Mouse (Mus musculus) embryonic facial prominence, embryonic 12.5 days (tissue): Measurements from ENCODE around the gene Pdik1l. TPM values are rescaled to one million over a fixed set of nuclear protein-coding genes. Genes with fewer than 3 reads are reported as not detected.

Source experiments
- ATAC-seq: fragments of 200-750 bp; cut with Nextera tagmentation; 2 replicates; pipeline ENCODE4 v1.8.0; 2017; ENCODE audit not compliant: insufficient number of reproducible peaks, insufficient read depth, low FRiP score, low TSS enrichment
- H3K27ac ChIP-seq: fragments of 300-500 bp; sonication (generic); 2 replicates; pipeline ENCODE4 v1.5.1; 2016; ENCODE audit warnings: mild to moderate bottlenecking
- H3K27me3 ChIP-seq: fragments of 300-500 bp; sonication (generic); 2 replicates; pipeline ENCODE4 v1.6.1; 2016; ENCODE audit warnings: mild to moderate bottlenecking, moderate library complexity
- H3K36me3 ChIP-seq: fragments of 300-500 bp; sonication (generic); 2 replicates; pipeline ENCODE4 v1.6.1; 2016; ENCODE audit warnings: mild to moderate bottlenecking
- H3K4me1 ChIP-seq: fragments of 300-500 bp; sonication (generic); 2 replicates; pipeline ENCODE4 v1.6.1; 2016
- H3K4me2 ChIP-seq: fragments of 300-500 bp; sonication (generic); replicated peaks from 2 replicates; pipeline ENCODE4 v1.6.1; 2016; ENCODE audit warnings: mild to moderate bottlenecking, moderate library complexity
- H3K4me3 ChIP-seq: fragments of 300-500 bp; sonication (generic); 2 replicates; pipeline ENCODE4 v1.5.1; 2016; ENCODE audit warnings: mild to moderate bottlenecking
- H3K9ac ChIP-seq: fragments of 300-500 bp; sonication (generic); 2 replicates; pipeline ENCODE4 v1.6.1; 2016; ENCODE audit warnings: mild to moderate bottlenecking, moderate library complexity
- H3K9me3 ChIP-seq: fragments of 300-500 bp; sonication (generic); 2 replicates; pipeline ENCODE4 v1.6.1; 2016; ENCODE audit warnings: mild to moderate bottlenecking, moderate library complexity
- WGBS: fragments of 180-500 bp; shearing (Covaris S2); methylation state at CpG from one replicate; pipeline ENCODE4 v1.1.7; 2016; 5-methylcytosine and 5-hydroxymethylcytosine counted together
- polyA plus RNA-seq: library from polyadenylated mRNA; unstranded; fragments of >200 nt; fragmentation: Nextera tagmentation; extraction: Ambion mirVana; gene quantifications from 2 replicates; pipeline ENCODE4 v1.2.1, GENCODE M21; 2016

Gene Pdik1l
- polyA plus RNA-seq, 1 experiment from 2014 or later, result 24.8 TPM

DNA sequence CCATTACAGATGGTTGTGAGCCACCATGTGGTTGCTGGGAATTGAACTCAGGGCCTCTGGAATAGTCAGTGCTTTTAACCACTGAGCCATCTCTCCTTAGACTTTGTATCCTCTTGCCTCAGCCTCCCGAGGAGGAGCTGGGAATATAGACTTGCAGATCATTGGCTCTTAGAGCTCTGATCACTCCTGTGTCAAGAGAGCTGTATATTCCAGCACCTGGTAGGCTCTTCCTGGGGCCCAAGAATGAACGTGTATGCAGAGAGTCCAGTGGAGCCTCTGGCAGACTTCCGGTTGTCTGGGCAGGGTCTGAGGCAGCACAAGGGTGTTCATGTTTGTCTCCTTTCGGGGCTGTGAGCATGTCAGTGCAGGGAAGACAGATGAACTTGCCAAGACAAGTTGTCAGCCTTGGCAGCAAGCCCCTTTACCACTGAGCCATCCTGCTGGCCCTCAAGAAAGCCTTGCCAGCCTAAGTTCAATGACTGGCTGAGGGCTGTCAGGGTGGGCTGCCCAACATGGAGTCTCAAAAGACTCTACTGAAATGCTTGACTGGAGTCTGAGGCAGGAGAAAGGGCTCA is 26.5 kb upstream of the Pdik1l start:
- Histone ChIP-seq H3K4me1 (peaks cover 10% of the 10 kb centered on the region; the same call in 1 of the 2 replicates), H3K4me3 (no peak overlapping the region), H3K27ac (no peak overlapping the region), H3K36me3 (no peaks in the 10 kb centered on the region), H3K9ac (no peak overlapping the region), H3K9me3 (no peaks in the 10 kb centered on the region), H3K4me2 (no peak overlapping the region), H3K27me3 (no peaks in the 10 kb centered on the region)
- WGBS, result 78% methylated on average over 4 of the region's 4 CpGs
- no peak for ATAC-seq

DNA sequence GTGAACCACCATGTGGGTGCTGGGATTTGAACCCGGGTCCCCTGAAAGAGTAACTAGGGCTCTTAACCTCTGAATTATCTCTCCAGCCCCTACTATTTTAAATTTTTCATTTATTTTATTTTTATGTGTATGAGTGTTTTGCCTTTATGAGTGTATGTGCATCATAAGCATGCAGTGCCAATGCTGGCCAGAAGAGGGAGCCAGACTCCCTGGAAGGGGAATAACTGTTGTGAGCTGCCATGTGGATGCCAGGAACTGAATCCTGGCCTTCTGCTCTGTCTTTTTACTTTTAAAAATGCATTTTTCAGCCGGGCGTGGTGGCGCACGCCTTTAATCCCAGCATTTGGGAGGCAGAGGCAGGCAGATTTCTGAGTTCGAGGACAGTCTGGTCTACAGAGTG is 25.2 kb upstream of the Pdik1l start:
- H3K4me1 ChIP-seq, result peaks cover 10% of the 10 kb centered on the region; the same call in 1 of the 2 replicates
- H3K27me3 ChIP-seq, result no peaks in the 10 kb centered on the region
- H3K27ac ChIP-seq, result no peak overlapping the region
- no peak overlapping the region for H3K9ac ChIP-seq
- H3K4me2 ChIP-seq, result no peak overlapping the region
- no peaks in the 10 kb centered on the region for H3K36me3 ChIP-seq
- no peak overlapping the region for H3K4me3 ChIP-seq
- no peak for ATAC-seq
- 95% methylated on average over 6 of the region's 6 CpGs for WGBS
- no peaks in the 10 kb centered on the region for H3K9me3 ChIP-seq

DNA sequence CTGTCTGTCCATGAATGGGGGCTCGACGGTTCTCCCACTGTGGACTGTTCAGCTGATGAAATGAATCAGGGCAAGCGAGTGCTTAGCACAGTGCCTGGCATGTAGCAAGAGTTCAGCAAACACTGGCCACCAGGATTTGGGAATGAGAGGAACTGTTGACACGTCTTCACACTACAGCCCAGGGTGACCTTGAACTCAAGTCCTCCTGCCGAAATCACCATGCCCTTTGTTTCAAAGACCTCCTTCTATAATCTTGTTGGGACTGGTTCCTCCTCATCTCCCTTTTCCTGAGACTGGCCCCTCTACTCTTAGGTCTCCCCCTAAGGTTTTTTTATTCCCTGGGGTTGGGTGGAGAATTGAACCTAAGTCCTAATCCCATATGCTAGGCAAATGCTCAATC is 24.6 kb upstream of the Pdik1l start:
- Histone ChIP-seq H3K27ac (no peak overlapping the region), H3K4me2 (no peak overlapping the region), H3K4me3 (no peak overlapping the region), H3K4me1 (peaks cover 14% of the 10 kb centered on the region), H3K27me3 (no peaks in the 10 kb centered on the region), H3K36me3 (no peaks in the 10 kb centered on the region), H3K9ac (no peak overlapping the region), H3K9me3 (no peaks in the 10 kb centered on the region)
- ATAC-seq, result no peak
- WGBS, result 90% methylated on average over 5 of the region's 5 CpGs

DNA sequence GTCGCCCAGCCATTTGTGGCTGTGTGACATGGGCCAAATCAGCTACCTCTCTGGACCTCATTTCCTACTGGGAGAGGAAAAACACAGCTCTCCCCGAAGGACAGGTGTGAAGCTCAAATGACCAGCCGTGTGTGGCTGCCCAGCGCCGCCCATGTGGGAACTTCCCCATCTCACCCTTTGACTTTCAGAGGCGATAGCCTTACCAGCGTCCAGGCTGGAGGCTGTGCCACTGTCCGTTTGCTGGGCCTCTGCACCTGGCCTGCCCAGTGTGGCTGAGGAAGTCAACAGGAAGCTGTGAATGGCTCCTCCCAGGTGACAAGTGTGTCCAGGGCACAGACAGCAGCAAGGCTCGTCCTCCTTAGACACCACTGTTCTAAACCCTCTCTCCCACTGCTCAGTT is 24.1 kb upstream of the Pdik1l start:
- 84% methylated on average over 9 of the region's 9 CpGs for WGBS
- no peak overlapping the region for H3K4me3 ChIP-seq

DNA sequence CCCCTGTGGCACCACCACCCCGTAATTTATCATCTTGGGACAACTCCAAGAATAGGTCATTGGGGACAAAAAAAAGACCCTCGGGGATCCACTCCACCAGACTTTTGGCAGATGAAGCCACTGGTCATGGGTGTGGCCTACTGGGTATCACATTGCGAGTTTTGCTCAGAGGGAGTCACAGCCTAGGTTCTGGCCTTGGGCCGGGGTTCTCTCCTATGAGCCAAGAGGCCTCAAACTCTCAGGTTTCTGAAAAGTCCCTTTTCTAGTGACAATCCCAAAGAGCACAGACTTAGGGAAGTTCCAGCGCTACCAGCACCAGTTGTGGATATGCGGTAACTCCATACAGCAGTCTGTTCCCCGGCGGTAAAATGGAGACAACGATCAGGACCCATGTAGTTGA is 23.0 kb upstream of the Pdik1l start:
- ATAC-seq, result no peak
- no peak overlapping the region for H3K4me3 ChIP-seq
- peaks cover 20% of the 10 kb centered on the region for H3K4me1 ChIP-seq
- WGBS, result 88% methylated on average over 9 of the region's 9 CpGs
- no peaks in the 10 kb centered on the region for H3K9me3 ChIP-seq
- H3K4me2 ChIP-seq, result no peak overlapping the region
- H3K9ac ChIP-seq, result no peak overlapping the region
- H3K27ac ChIP-seq, result no peak overlapping the region
- H3K27me3 ChIP-seq, result no peaks in the 10 kb centered on the region
- no peaks in the 10 kb centered on the region for H3K36me3 ChIP-seq

More for the DNA sequence above, 24.1 kb upstream of the Pdik1l start:
- Histone ChIP-seq H3K27me3 (no peaks in the 10 kb centered on the region), H3K36me3 (no peaks in the 10 kb centered on the region), H3K27ac (no peak overlapping the region), H3K4me1 (peaks cover 20% of the 10 kb centered on the region), H3K9ac (no peak overlapping the region), H3K9me3 (no peaks in the 10 kb centered on the region), H3K4me2 (no peak overlapping the region)
- no peak for ATAC-seq

DNA sequence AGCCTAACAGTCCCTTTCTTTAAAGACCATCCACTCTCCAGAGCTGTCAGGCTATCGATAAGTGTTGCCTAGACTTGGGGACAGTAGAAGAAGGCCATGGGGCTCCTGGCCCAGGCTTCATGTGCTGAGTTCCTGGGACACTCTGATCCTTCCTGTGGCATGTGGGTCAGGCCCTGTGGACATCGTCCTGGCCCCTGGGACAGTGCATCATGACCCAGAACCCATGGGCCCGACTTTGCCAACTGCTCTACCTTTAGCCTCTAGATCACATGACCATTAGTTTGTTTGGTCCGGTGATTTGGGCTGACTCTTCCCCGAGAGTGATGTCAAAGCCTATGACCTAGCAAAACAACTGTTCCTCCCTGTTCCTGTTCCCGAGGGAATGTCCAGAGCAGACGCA is 22.4 kb upstream of the Pdik1l start:
- 84% methylated on average over 7 of the region's 7 CpGs for WGBS
- no peak overlapping the region for H3K27ac ChIP-seq

DNA sequence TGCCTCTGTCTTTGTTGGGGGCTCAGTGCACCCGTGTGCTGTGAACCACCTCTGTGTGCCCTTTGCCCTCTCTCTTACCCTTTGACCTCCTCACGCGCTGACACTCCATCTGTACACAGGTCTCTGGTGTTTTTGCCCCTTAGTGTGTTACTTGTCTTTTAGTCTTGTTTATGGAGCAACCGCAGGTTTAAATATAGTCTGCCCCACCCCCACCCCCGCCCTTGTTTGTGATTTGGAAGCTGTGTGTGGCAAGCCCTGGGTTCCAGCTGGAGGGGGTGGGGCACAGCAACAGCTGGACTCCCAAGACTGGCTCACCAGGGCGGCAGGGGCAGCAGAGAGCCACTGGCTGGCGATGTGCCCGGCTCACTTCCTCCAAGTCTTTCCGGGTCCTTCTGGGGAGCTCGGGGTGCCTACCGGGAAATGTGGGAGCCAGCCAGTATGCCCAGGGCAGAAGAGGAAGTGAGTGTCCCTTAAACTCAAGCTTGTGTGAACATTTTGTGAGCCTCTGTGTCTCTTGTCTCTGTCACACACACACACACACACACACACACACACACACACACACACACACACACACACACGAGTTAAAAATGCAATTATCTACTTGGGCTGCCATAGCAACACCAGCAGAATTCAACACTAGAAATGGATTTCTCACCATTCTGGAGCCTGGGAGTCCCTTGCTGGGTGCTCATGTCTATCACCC is 19.8 kb upstream of the Pdik1l start:
- Histone ChIP-seq H3K4me1 (peaks cover 10% of the 10 kb centered on the region), H3K36me3 (no peaks in the 10 kb centered on the region), H3K4me3 (no peak overlapping the region), H3K9me3 (no peaks in the 10 kb centered on the region), H3K27me3 (no peaks in the 10 kb centered on the region), H3K27ac (no peak overlapping the region), H3K4me2 (peak overlapping the region; percentile 32), H3K9ac (no peak overlapping the region)
- no peak for ATAC-seq
- 18% methylated on average over 12 of the region's 12 CpGs for WGBS

More for the DNA sequence above, 22.4 kb upstream of the Pdik1l start:
- no peaks in the 10 kb centered on the region for H3K27me3 ChIP-seq
- no peak overlapping the region for H3K9ac ChIP-seq
- H3K4me1 ChIP-seq, result peaks cover 19% of the 10 kb centered on the region
- H3K9me3 ChIP-seq, result no peaks in the 10 kb centered on the region
- no peaks in the 10 kb centered on the region for H3K36me3 ChIP-seq
- H3K4me3 ChIP-seq, result no peak overlapping the region
- no peak for ATAC-seq
- H3K4me2 ChIP-seq, result no peak overlapping the region

DNA sequence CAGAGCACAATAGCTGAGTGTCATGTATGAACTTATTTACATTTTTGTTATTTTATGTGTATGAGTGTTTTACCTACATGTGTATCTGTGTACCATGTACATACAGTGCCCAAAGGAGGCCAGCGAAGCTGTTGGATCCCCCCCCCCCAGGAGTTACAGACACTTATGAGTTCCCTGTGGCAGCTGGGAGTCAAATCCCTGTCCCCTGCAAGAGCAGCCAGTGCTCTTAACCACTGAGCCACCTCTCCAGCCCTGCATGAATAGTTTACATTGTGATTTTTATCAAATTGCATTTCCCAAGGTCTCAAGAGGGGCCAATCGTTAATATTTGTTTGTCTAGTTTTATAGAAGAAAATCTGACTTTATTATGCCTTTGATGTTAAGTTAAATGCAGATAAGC is 19.3 kb upstream of the Pdik1l start:
- no peaks in the 10 kb centered on the region for H3K9me3 ChIP-seq
- H3K36me3 ChIP-seq, result no peaks in the 10 kb centered on the region
- 73% methylated on average over 2 of the region's 2 CpGs for WGBS
- peak overlapping the region; percentile 32; the same call in 1 of the 2 replicates for H3K4me2 ChIP-seq
- H3K9ac ChIP-seq, result no peak overlapping the region
- H3K4me3 ChIP-seq, result no peak overlapping the region
- no peaks in the 10 kb centered on the region for H3K27me3 ChIP-seq
- H3K4me1 ChIP-seq, result peaks cover 10% of the 10 kb centered on the region
- no peak overlapping the region for H3K27ac ChIP-seq
- ATAC-seq, result no peak

DNA sequence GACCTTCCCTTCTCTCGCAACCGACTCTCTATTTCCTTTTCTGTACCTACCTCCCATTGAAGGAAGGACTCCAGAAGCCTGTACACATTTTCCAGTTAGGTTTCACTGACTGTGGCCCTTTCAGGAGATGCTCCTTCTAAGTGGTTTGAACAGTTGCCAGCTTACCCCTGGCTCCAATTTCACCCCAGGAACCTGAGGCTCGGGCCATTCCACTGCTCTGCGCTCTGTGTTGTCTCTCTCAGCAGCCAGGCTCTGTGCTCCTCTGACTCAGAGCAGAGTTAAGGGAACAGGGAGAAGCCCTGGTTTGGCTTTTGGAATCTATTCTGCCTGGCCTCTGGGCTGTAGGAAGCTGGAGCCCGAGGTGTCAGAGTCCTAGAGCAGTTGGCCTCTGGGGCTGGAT is 14.4 kb upstream of the Pdik1l start:
- WGBS, result 73% methylated on average over 5 of the region's 5 CpGs
- no peaks in the 10 kb centered on the region for H3K36me3 ChIP-seq

DNA sequence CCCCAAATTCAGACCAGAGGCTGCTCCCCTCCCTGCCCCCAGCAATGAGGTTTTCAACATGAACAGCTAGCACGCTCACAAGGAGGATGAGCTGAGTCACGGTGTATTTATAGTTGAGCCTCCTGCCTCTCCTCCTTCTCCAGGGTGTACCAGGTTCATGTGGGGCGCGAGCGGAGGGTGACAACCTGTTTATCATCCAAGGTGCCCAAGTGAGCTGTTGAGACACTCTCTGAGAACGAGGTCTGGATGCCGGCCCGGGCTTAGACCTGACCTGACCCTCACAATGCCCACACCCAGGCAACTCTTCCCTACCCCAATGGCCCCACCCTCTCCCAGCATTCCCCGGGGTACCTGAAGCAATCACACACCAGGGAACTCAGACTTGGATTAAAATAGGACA is 12.6 kb upstream of the Pdik1l start:
- no peak for ATAC-seq
- no peak overlapping the region for H3K27ac ChIP-seq
- H3K4me2 ChIP-seq, result no peak overlapping the region
- no peaks in the 10 kb centered on the region for H3K36me3 ChIP-seq
- H3K4me3 ChIP-seq, result no peak overlapping the region
- no peaks in the 10 kb centered on the region for H3K27me3 ChIP-seq
- no peaks in the 10 kb centered on the region for H3K4me1 ChIP-seq
- no peaks in the 10 kb centered on the region for H3K9me3 ChIP-seq
- 81% methylated on average over 9 of the region's 9 CpGs for WGBS
- H3K9ac ChIP-seq, result no peak overlapping the region

More for the DNA sequence above, 14.4 kb upstream of the Pdik1l start:
- H3K4me2 ChIP-seq, result no peak overlapping the region
- H3K27ac ChIP-seq, result no peak overlapping the region
- H3K27me3 ChIP-seq, result no peaks in the 10 kb centered on the region
- no peak for ATAC-seq
- no peaks in the 10 kb centered on the region for H3K9me3 ChIP-seq
- no peak overlapping the region for H3K4me3 ChIP-seq
- no peak overlapping the region for H3K9ac ChIP-seq
- H3K4me1 ChIP-seq, result peaks cover 3% of the 10 kb centered on the region

DNA sequence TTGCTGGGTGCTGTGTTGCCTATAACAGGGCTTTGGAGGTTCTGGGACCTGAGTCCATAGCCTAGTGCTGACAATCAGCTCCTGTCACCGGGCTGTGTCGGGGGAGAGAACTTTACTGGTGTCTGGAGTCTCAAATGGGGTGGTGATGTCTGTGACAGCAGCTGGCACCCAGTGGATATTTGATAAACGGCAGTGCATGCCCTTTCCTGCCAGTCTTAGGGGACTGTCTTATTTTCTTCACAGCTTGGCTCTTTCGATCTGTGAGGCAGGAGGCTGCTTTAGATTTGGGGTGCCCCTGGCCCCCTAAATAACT is 11.8 kb upstream of the Pdik1l start:
- Histone ChIP-seq H3K27ac (no peak overlapping the region), H3K9ac (no peak overlapping the region), H3K27me3 (no peaks in the 10 kb centered on the region), H3K9me3 (no peaks in the 10 kb centered on the region), H3K4me2 (no peak overlapping the region), H3K4me1 (no peaks in the 10 kb centered on the region), H3K4me3 (no peak overlapping the region), H3K36me3 (no peaks in the 10 kb centered on the region)
- no peak for ATAC-seq
- WGBS, result 61% methylated on average over 4 of the region's 4 CpGs

DNA sequence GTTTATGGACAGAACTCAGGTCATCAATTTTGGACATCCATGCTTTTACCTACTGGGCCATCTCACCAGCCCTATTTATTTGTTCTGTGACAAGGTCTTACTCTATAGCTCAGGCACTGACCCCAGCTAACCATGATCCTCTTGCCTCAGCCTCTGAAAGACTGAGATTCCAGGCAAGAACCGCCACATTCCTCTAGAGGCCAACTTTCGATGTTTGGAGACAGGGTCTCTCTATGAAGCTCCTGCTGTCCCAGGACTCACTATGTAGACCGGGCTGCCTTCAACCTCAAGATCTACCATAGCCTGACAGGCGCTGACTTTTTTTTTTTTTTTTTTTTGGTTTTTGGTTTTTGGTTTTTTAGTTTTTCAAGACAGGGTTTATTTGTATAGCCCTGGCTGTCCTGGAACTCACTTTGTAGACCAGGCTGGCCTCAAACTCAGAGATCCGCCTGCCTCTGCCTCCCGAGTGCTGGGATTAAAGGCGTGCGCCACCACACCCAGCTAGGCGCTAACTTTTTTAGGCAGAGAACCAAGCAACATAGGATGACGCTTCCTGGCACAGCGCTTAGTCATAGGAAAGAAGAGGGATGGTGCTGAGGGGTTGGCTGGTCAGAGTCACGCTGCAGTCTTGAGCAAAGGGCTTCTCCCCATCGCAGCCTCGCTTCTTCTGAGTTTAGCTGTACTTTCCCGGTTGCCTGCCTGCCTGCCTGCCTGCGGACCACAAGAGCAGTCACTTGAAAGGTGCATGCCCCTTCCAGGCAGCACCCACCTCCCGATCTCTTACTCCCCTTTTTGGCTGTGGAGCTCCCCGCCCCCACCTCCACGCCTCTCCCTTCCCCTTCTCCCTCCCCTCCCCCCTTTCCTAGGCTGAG is 11.2 kb upstream of the Pdik1l start:
- Histone ChIP-seq H3K4me3 (no peak overlapping the region), H3K27ac (no peak overlapping the region), H3K9ac (no peak overlapping the region), H3K36me3 (no peaks in the 10 kb centered on the region), H3K9me3 (no peaks in the 10 kb centered on the region), H3K4me1 (no peaks in the 10 kb centered on the region), H3K27me3 (0 out of 2 replicates have a peak, but pooled peaks cover 5% of the 10 kb centered on the region), H3K4me2 (no peak overlapping the region)
- 76% methylated on average over 19 of the region's 19 CpGs for WGBS
- ATAC-seq, result no peak
